27 mouse cellular contexts compared by ENCODE assay signal in genomic region chr15:77031271-77031670, GRCm38 (mm10). TPM values are rescaled to one million over a fixed set of nuclear protein-coding genes. Genes with fewer than 3 reads are reported as not detected.
DNase-seq lines count a peak whose midpoint lies in the region; ATAC-seq lines count a peak whose summit lies in the region.
"Had no signal": no experiment of that assay in that cellular context is flagged by ENCODE, and none has a peak within 500 bp of the region (broad histone marks: within the 10 kb centered on the region; RNA-seq: fewer than 3 reads in every experiment).

No protein-coding gene starts in this region.

- no peaks in the 10 kb centered on the region for H3K27me3 ChIP-seq in heart, embryonic 10.5 days (ENCODE audit: insufficient read depth, poor library complexity, severe bottlenecking)
- H3K27me3 ChIP-seq in heart, embryonic 14.5 days (ENCODE audit: control insufficient read depth, insufficient read depth, low read length) = no peaks in the 10 kb centered on the region
- H3K27me3 ChIP-seq in embryonic facial prominence, embryonic 15.5 days = no peaks in the 10 kb centered on the region
- H3K27me3 ChIP-seq: embryonic facial prominence, embryonic 12.5 days; forebrain, embryonic 13.5 days; hindbrain, embryonic 12.5 days had no signal

- H3K9ac ChIP-seq in heart, embryonic 14.5 days (ENCODE audit: low read length) = peak overlapping the region; percentile 26; the same call in 1 of the 2 replicates
- H3K9ac ChIP-seq in embryonic facial prominence, embryonic 15.5 days = no peak overlapping the region
- H3K9ac ChIP-seq: embryonic facial prominence, embryonic 12.5 days; forebrain, embryonic 13.5 days; forebrain, postnatal 0 days; hindbrain, embryonic 12.5 days had no signal

- H3K27ac ChIP-seq in heart, embryonic 10.5 days = peak overlapping the region; percentile 74
- peak overlapping the region; percentile 8 to 37; a peak in 2 of 4 replicates for H3K27ac ChIP-seq in heart, embryonic 14.5 days (replicated peaks in 1 of 2; ENCODE audit: control insufficient read depth in 1 of 2, insufficient read depth in 1 of 2, low read depth in 2 of 2, low read length in 2 of 2)
- 0 out of 2 replicates have a peak overlapping the region, but pooled peaks have one; percentile 23 for H3K27ac ChIP-seq in embryonic facial prominence, embryonic 15.5 days (replicated peaks)
- H3K27ac ChIP-seq: embryonic facial prominence, embryonic 12.5 days; forebrain, embryonic 13.5 days; gastrocnemius, adult 2 months; hindbrain, embryonic 12.5 days had no signal

- H3K4me3 ChIP-seq in heart, embryonic 10.5 days = no peak overlapping the region
- H3K4me3 ChIP-seq in heart, embryonic 14.5 days (ENCODE audit: control insufficient read depth in 1 of 2, insufficient read depth in 1 of 2, low read depth in 1 of 2, low read length in 2 of 2) = no peak overlapping the region
- no peak overlapping the region for H3K4me3 ChIP-seq in embryonic facial prominence, embryonic 15.5 days (replicated peaks)
- H3K4me3 ChIP-seq: embryonic facial prominence, embryonic 12.5 days; forebrain, embryonic 13.5 days; gastrocnemius, adult 2 months; hindbrain, embryonic 12.5 days had no signal

- no peak for DNase-seq in heart, embryonic 10.5 days (ENCODE audit: low spot score)
- no peak for DNase-seq in heart, postnatal 36 days
- no peak for DNase-seq in heart, postnatal 14 days
- DNase-seq in Muller cell, postnatal 12 days (ENCODE audit: inconsistent ontology term) = peak; percentile 65
- DNase-seq in left cerebral cortex, postnatal 10 days (ENCODE audit: extremely low spot score in 1 of 2, low spot score in 2 of 2) = no peak
- no peak for DNase-seq in liver
- DNase-seq: adrenal gland, adult 8-10 months; adrenal gland, postnatal 36 days; cerebellum, adult 11 months; cerebellum, adult 8-10 months; cerebellum, postnatal 14 days; embryo, embryonic 11 days; forebrain, postnatal 0 days; gastrocnemius, adult 2 months; gastrocnemius, postnatal 25 days; kidney, adult 8-10 months had no signal

- ATAC-seq in heart, embryonic 14.5 days (ENCODE audit: insufficient number of reproducible peaks, insufficient read depth, low FRiP score, low read depth) = no peak
- no peak for ATAC-seq in embryonic facial prominence, embryonic 15.5 days (ENCODE audit: insufficient number of reproducible peaks, low FRiP score, low TSS enrichment, low read depth)
- ATAC-seq: forebrain, embryonic 13.5 days; forebrain, postnatal 0 days; hindbrain, embryonic 16.5 days; inflammation-experienced regulatory T-cells, adult 6 months; intestine, postnatal 0 days had no signal

- intact Hi-C loops in heart, postnatal 36 days (cut with DNase I) = loop anchor here (2.0 kb wide), 1 partner anchor 332 kb away; no protein-coding TSS in a partner anchor
- intact Hi-C loops in heart, postnatal 14 days (cut with DNase I) = loop anchor here (5.0 kb wide), 1 partner anchor 186 kb away; no protein-coding TSS in a partner anchor
- intact Hi-C loops in left cerebral cortex, postnatal 10 days (cut with DNase I) = no loop called here

- no peaks in the 10 kb centered on the region for H3K36me3 ChIP-seq in heart, embryonic 10.5 days
- H3K36me3 ChIP-seq in heart, embryonic 14.5 days (ENCODE audit: control insufficient read depth, insufficient read depth, low read length) = no peaks in the 10 kb centered on the region
- H3K36me3 ChIP-seq in embryonic facial prominence, embryonic 15.5 days = no peaks in the 10 kb centered on the region
- H3K36me3 ChIP-seq: embryonic facial prominence, embryonic 12.5 days; hindbrain, embryonic 12.5 days had no signal

- no peak overlapping the region for H3K4me2 ChIP-seq in heart, embryonic 14.5 days (ENCODE audit: low read length)
- H3K4me2 ChIP-seq in embryonic facial prominence, embryonic 15.5 days (replicated peaks) = no peak overlapping the region
- H3K4me2 ChIP-seq: embryonic facial prominence, embryonic 12.5 days; forebrain, embryonic 13.5 days; hindbrain, embryonic 12.5 days had no signal

- 57% methylated on average over 3 of the region's 3 CpGs for WGBS in heart, embryonic 10.5 days
- 57% methylated on average over 3 of the region's 3 CpGs for WGBS in heart, embryonic 14.5 days
- WGBS in embryonic facial prominence, embryonic 15.5 days = 48% methylated on average over 3 of the region's 3 CpGs

- no peaks in the 10 kb centered on the region for H3K9me3 ChIP-seq in heart, embryonic 10.5 days
- H3K9me3 ChIP-seq in heart, embryonic 14.5 days (ENCODE audit: control insufficient read depth, low read length) = no peaks in the 10 kb centered on the region
- H3K9me3 ChIP-seq in embryonic facial prominence, embryonic 15.5 days (replicated peaks) = no peaks in the 10 kb centered on the region
- H3K9me3 ChIP-seq: embryonic facial prominence, embryonic 12.5 days; forebrain, embryonic 13.5 days; hindbrain, embryonic 12.5 days had no signal

- H3K4me1 ChIP-seq in heart, embryonic 10.5 days = peaks cover 68% of the 10 kb centered on the region
- H3K4me1 ChIP-seq in heart, embryonic 14.5 days (ENCODE audit: control insufficient read depth in 2 of 2, insufficient read depth in 2 of 2, low read length in 2 of 2) = peaks cover 40 to 48% of the 10 kb centered on the region in 2 experiments
- peaks cover 40% of the 10 kb centered on the region for H3K4me1 ChIP-seq in embryonic facial prominence, embryonic 15.5 days

RNA-seq across cellular contexts. Expression of gene Apol6, which starts 13.3 kb away (rescaled TPM):
- 0.27 and 0.77 TPM in 2 replicates for polyA plus RNA-seq in heart, embryonic 10.5 days (2016; fragmentation: Nextera tagmentation; extraction: Ambion mirVana)
- 1 to 10 TPM in 1 of 2 experiments, under 1 TPM in 1; 0.41 to 1.5 TPM for total RNA-seq in heart, postnatal 36 days (2021)
- polyA plus RNA-seq in heart, embryonic 14.5 days (2014; fragmentation: Nextera tagmentation; extraction: Ambion mirVana) = 0.19 TPM in 2 replicates
- total RNA-seq in heart, postnatal 14 days (2021) = 1 to 10 TPM in 1 of 2 experiments, under 1 TPM in 1; 0.66 to 2.5 TPM
- 0.26 and 0.33 TPM in 2 replicates for polyA plus RNA-seq in embryonic facial prominence, embryonic 15.5 days (2015; fragmentation: Nextera tagmentation; extraction: Ambion mirVana)
- total RNA-seq in left cerebral cortex, postnatal 10 days (2021) = under 1 TPM in 1 of 2 experiments, not detected in 1; 0.32 TPM
- total RNA-seq: CH12.LX; common myeloid progenitor, adult 5-6 weeks; granulocyte monocyte progenitor cell, adult 5-6 weeks had no signal
- polyA plus RNA-seq: forebrain, embryonic 13.5 days; forebrain, postnatal 0 days; hindbrain, embryonic 12.5 days; hindbrain, embryonic 16.5 days had no signal

RNA-seq across cellular contexts. Expression of gene Mb, which starts 19.2 kb away (rescaled TPM):
- 29.5 and 90.1 TPM in 2 replicates for polyA plus RNA-seq in heart, embryonic 10.5 days (2016; fragmentation: Nextera tagmentation; extraction: Ambion mirVana)
- over 10,000 TPM; 17,938 to 18,211 TPM for total RNA-seq in heart, postnatal 36 days (2021)
- 807 and 810 TPM in 2 replicates for polyA plus RNA-seq in heart, embryonic 14.5 days (2014; fragmentation: Nextera tagmentation; extraction: Ambion mirVana)
- over 10,000 TPM; 12,884 to 13,789 TPM for total RNA-seq in heart, postnatal 14 days (2021)
- polyA plus RNA-seq in embryonic facial prominence, embryonic 15.5 days (2015; fragmentation: Nextera tagmentation; extraction: Ambion mirVana) = 5.8 and 6.9 TPM in 2 replicates
- not detected for total RNA-seq in left cerebral cortex, postnatal 10 days (2021)
- total RNA-seq: CH12.LX; common myeloid progenitor, adult 5-6 weeks; granulocyte monocyte progenitor cell, adult 5-6 weeks had no signal
- polyA plus RNA-seq: forebrain, embryonic 13.5 days; inflammation-experienced regulatory T-cells, adult 6 months had no signal

Comparison
In these comparisons a context has a peak if more than half of its experiments do, and no peak if none do; other contexts are left out.
1. H3K27ac ChIP-seq: peak in every context shown above with its lines; median percentile 74 in heart, embryonic 10.5 days; 23 in embryonic facial prominence, embryonic 15.5 days; 22 in heart, embryonic 14.5 days.
2. RNA of gene Mb, which starts 19.2 kb away (total RNA-seq): 17,938 to 18,211 TPM in heart, postnatal 36 days and 12,884 to 13,789 TPM in heart, postnatal 14 days; not detected in left cerebral cortex, postnatal 10 days; every median in the first group is over 1,000 times any median in the second.